ENCODE assay signal across 8 mouse cellular contexts in genomic region chr10:81177491-81177925, GRCm38 (mm10). TPM values are rescaled to one million over a fixed set of nuclear protein-coding genes. Genes with fewer than 3 reads are reported as not detected.
DNase-seq lines count a peak whose midpoint lies in the region; ATAC-seq lines count a peak whose summit lies in the region.
"Had no signal": no experiment of that assay in that cellular context is flagged by ENCODE, and none has a peak within 500 bp of the region (broad histone marks: within the 10 kb centered on the region; RNA-seq: fewer than 3 reads in every experiment).

No protein-coding gene starts in this region.

- H3K4me2 ChIP-seq in limb, embryonic 15.5 days, result peak overlapping the region; percentile 69
- H3K4me2 ChIP-seq in stomach, embryonic 15.5 days, result peak overlapping the region; percentile 86

- peak overlapping the region; percentile 70 for H3K4me3 ChIP-seq in limb, embryonic 15.5 days
- H3K4me3 ChIP-seq in stomach, embryonic 15.5 days (replicated peaks), result peak overlapping the region; percentile 94

- DNase-seq in thymus, postnatal 14 days, result peak; percentile 52
- no peak for DNase-seq in thymus, adult 18-20 months
- peak; percentile 70 to 75 for DNase-seq in cerebellum, postnatal 10 days
- peak; percentile 59 for DNase-seq in heart, postnatal 4 days
- no peak for DNase-seq in right cerebral cortex, postnatal 36 days (ENCODE audit: low spot score in 2 of 2)

- H3K36me3 ChIP-seq in limb, embryonic 15.5 days, result peaks cover 48% of the 10 kb centered on the region
- peaks cover 50% of the 10 kb centered on the region for H3K36me3 ChIP-seq in stomach, embryonic 15.5 days

- ATAC-seq in limb, embryonic 15.5 days (ENCODE audit: insufficient number of reproducible peaks, low FRiP score, low TSS enrichment, low read depth), result no peak
- no peak for ATAC-seq in stomach, embryonic 15.5 days (ENCODE audit: insufficient read depth, low FRiP score, low read depth)

- H3K27me3 ChIP-seq in limb, embryonic 15.5 days, result no peaks in the 10 kb centered on the region
- no peaks in the 10 kb centered on the region for H3K27me3 ChIP-seq in stomach, embryonic 15.5 days (replicated peaks)

- WGBS in limb, embryonic 15.5 days, result 14% methylated on average over 16 of the region's 16 CpGs
- WGBS in stomach, embryonic 15.5 days, result 7% methylated on average over 16 of the region's 16 CpGs

- no peaks in the 10 kb centered on the region for H3K9me3 ChIP-seq in limb, embryonic 15.5 days
- H3K9me3 ChIP-seq in stomach, embryonic 15.5 days, result no peaks in the 10 kb centered on the region

- peak overlapping the region; percentile 71 for H3K9ac ChIP-seq in limb, embryonic 15.5 days
- peak overlapping the region; percentile 97 for H3K9ac ChIP-seq in stomach, embryonic 15.5 days

- peak overlapping the region; percentile 91 for H3K27ac ChIP-seq in limb, embryonic 15.5 days
- H3K27ac ChIP-seq in stomach, embryonic 15.5 days, result peak overlapping the region; percentile 89

- H3K4me1 ChIP-seq in limb, embryonic 15.5 days, result peaks cover 80% of the 10 kb centered on the region
- peaks cover 59% of the 10 kb centered on the region for H3K4me1 ChIP-seq in stomach, embryonic 15.5 days

RNA-seq across cellular contexts. Expression of gene Eef2, which starts 1.1 kb away (rescaled TPM):
- 1,000 to 10,000 TPM; 1,326 to 1,351 TPM for total RNA-seq in heart, postnatal 4 days (2021)
- 564 and 615 TPM in 2 replicates for polyA plus RNA-seq in limb, embryonic 15.5 days (2015; fragmentation: Nextera tagmentation; extraction: Ambion mirVana)
- polyA plus RNA-seq in stomach, embryonic 15.5 days (2015; fragmentation: Nextera tagmentation; extraction: Ambion mirVana), result 517 and 544 TPM in 2 replicates

RNA-seq across cellular contexts. Expression of gene Dapk3, which starts 5.3 kb away (rescaled TPM):
- 10 to 100 TPM; 41.9 to 45.7 TPM for total RNA-seq in heart, postnatal 4 days (2021)
- polyA plus RNA-seq in limb, embryonic 15.5 days (2015; fragmentation: Nextera tagmentation; extraction: Ambion mirVana), result 45.7 and 53.5 TPM in 2 replicates
- 61.9 and 65.4 TPM in 2 replicates for polyA plus RNA-seq in stomach, embryonic 15.5 days (2015; fragmentation: Nextera tagmentation; extraction: Ambion mirVana)

RNA-seq across cellular contexts. Expression of gene 4930442H23Rik, which starts 6.1 kb away (rescaled TPM):
- total RNA-seq in heart, postnatal 4 days (2021), result not detected
- not detected in 2 replicates for polyA plus RNA-seq in limb, embryonic 15.5 days (2015; fragmentation: Nextera tagmentation; extraction: Ambion mirVana)
- polyA plus RNA-seq in stomach, embryonic 15.5 days (2015; fragmentation: Nextera tagmentation; extraction: Ambion mirVana), result 0.10 TPM in 1 of 2 replicates, not detected in the other
- total RNA-seq: heart, postnatal 14 days had no signal

RNA-seq across cellular contexts. Expression of gene Pias4, which starts 9.8 kb away (rescaled TPM):
- 10 to 100 TPM; 17.5 to 18.6 TPM for total RNA-seq in heart, postnatal 4 days (2021)
- polyA plus RNA-seq in limb, embryonic 15.5 days (2015; fragmentation: Nextera tagmentation; extraction: Ambion mirVana), result 48.0 and 50.6 TPM in 2 replicates
- 41.8 and 44.9 TPM in 2 replicates for polyA plus RNA-seq in stomach, embryonic 15.5 days (2015; fragmentation: Nextera tagmentation; extraction: Ambion mirVana)

RNA-seq across cellular contexts. Expression of gene Nmrk2, which starts 24.3 kb away (rescaled TPM):
- 10 to 100 TPM; 44.1 to 74.9 TPM for total RNA-seq in heart, postnatal 4 days (2021)
- 0.41 and 1.3 TPM in 2 replicates for polyA plus RNA-seq in limb, embryonic 15.5 days (2015; fragmentation: Nextera tagmentation; extraction: Ambion mirVana)
- 0.18 and 0.26 TPM in 2 replicates for polyA plus RNA-seq in stomach, embryonic 15.5 days (2015; fragmentation: Nextera tagmentation; extraction: Ambion mirVana)

Comparison
In these comparisons a context has a peak if more than half of its experiments do, and no peak if none do; other contexts are left out.
1. DNase-seq: peak in thymus, postnatal 14 days (single experiment), cerebellum, postnatal 10 days (2 of 2) and heart, postnatal 4 days (single experiment); none in thymus, adult 18-20 months (0 of 2) and right cerebral cortex, postnatal 36 days (0 of 2).